Mouse (Mus musculus): ENCODE measurements around the gene Coq10a. TPM values are rescaled to one million over a fixed set of nuclear protein-coding genes. Genes with fewer than 3 reads are reported as not detected.
"Not testable (repeated sequence)": the region's sequence is repeated elsewhere in the genome, so short reads cannot be mapped to it uniquely, and the experiment has no call there.

Gene Coq10a
- polyA plus RNA-seq, 1 experiment from 2014 or later = 3.5 TPM

- Histone ChIP-seq H3K36me3 (ENCODE audit: control insufficient read depth, insufficient read depth, low read length) (no peaks in the 10 kb centered on the region), H3K4me1 (ENCODE audit: control insufficient read depth, insufficient read depth, low read length) (peaks cover 24% of the 10 kb centered on the region), H3K27me3 (ENCODE audit: control insufficient read depth, insufficient read depth, low read length) (no peaks in the 10 kb centered on the region), H3K9me3 (replicated peaks; ENCODE audit: control insufficient read depth, low read length) (no peaks in the 10 kb centered on the region), H3K4me2 (ENCODE audit: low read depth, low read length) (no peak overlapping the region), H3K27ac (ENCODE audit: low read length) (no peak overlapping the region), H3K9ac (ENCODE audit: low read length) (no peak overlapping the region), H3K4me3 (replicated peaks; ENCODE audit: low read length) (no peak overlapping the region)
- 75% methylated on average over 2 of the region's 2 CpGs for WGBS
- ATAC-seq (ENCODE audit: insufficient read depth, low FRiP score) = no peak
These were observed 28.5 kb downstream of the Coq10a start for GRCm38 (mm10) chr10:128340257-128340656.

DNA sequence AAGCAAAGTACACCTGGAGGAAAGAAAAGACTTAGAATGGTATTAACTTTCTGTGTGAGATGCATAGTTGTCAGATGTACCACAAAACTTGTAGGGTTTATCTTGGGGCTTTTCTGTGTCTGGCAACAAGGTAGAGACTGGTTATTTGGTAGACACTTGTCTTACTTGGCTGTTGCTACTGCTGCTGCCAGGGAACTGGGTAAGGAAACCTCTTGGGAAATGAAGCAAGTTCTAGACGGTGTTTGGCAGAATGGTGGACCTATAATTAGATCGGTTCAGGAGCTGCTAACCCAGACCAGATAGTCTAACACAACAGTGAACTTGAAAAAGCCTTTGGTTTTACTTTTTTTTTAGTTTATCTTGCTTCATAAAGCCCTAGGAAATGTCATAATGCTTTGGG is 29.8 kb downstream of the Coq10a start:
- peak overlapping the region; percentile 98; the same call in 1 of the 2 replicates for H3K27ac ChIP-seq (ENCODE audit: low read length)

GRCm38 (mm10) chr10:128338415-128338814 is 30.4 kb downstream of the Coq10a start:
- H3K4me1 ChIP-seq (ENCODE audit: control insufficient read depth, insufficient read depth, low read length) = peaks cover 15% of the 10 kb centered on the region
- peak overlapping the region; percentile 95 for H3K9ac ChIP-seq (ENCODE audit: low read length)
- H3K36me3 ChIP-seq (ENCODE audit: control insufficient read depth, insufficient read depth, low read length) = no peaks in the 10 kb centered on the region
- peak overlapping the region; percentile 84 for H3K4me2 ChIP-seq (ENCODE audit: low read depth, low read length)
- no peaks in the 10 kb centered on the region for H3K27me3 ChIP-seq (ENCODE audit: control insufficient read depth, insufficient read depth, low read length)
- H3K9me3 ChIP-seq (replicated peaks; ENCODE audit: control insufficient read depth, low read length) = no peaks in the 10 kb centered on the region
- ATAC-seq (ENCODE audit: insufficient read depth, low FRiP score) = peak; percentile 15; the same call in 1 of the 2 replicates
- H3K27ac ChIP-seq (ENCODE audit: low read length) = peak overlapping the region; percentile 98
- H3K4me3 ChIP-seq (replicated peaks; ENCODE audit: low read length) = peak overlapping the region; percentile 98
- 15% methylated on average over 5 of the region's 5 CpGs for WGBS

More for the DNA sequence above, 29.8 kb downstream of the Coq10a start:
- no peaks in the 10 kb centered on the region for H3K36me3 ChIP-seq (ENCODE audit: control insufficient read depth, insufficient read depth, low read length)
- H3K4me2 ChIP-seq (ENCODE audit: low read depth, low read length) = peak overlapping the region; percentile 84
- peak overlapping the region; percentile 95; the same call in 1 of the 2 replicates for H3K9ac ChIP-seq (ENCODE audit: low read length)
- peak overlapping the region; percentile 98 for H3K4me3 ChIP-seq (replicated peaks; ENCODE audit: low read length)
- 64% methylated on average over 2 of the region's 2 CpGs for WGBS
- no peaks in the 10 kb centered on the region for H3K9me3 ChIP-seq (replicated peaks; ENCODE audit: control insufficient read depth, low read length)
- peaks cover 15% of the 10 kb centered on the region for H3K4me1 ChIP-seq (ENCODE audit: control insufficient read depth, insufficient read depth, low read length)
- no peaks in the 10 kb centered on the region for H3K27me3 ChIP-seq (ENCODE audit: control insufficient read depth, insufficient read depth, low read length)
- no peak for ATAC-seq (ENCODE audit: insufficient read depth, low FRiP score)

DNA sequence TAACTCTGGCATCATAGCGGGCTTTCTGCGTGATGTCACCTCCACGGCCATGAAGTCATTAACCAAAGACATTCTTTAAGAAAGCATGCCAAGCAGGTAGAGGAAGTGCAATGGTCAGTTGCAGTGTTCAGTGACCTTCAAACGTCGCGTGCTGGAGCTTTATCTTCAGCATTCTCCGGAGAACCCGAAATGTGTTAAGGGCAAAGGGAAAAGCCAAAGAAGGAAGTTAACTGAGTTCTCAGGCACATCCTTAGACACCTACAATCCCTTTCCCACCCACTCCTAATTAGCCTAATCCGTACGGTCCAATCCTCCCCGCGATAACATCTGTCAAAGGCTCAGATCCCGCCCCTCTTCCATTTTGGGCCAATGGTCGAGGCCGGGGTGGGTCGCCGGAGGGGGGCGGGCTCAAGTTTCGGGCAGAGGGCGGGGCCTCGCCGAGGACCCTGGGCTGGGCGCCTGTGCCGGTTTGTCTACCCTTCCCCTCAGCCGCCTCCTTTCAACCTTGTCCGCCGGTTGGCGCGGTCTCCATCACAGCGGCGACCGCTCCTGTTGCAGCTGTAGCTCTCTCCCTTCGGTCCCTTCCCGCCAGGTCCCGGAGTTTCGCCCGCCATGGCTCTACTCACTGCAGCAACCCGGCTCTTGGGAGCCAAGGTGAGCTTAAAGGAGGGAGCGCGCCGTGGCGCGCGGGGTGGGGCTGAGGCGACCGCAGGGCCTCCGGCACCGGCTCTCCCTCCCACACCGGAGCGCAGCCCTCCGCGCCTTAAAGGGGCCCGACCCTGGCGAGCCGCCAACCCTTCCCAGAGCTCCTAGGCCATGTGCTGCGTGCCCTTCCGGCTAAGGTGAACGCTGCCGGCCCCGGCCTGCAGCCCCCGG is 31.3 kb downstream of the Coq10a start, which contains the start of gene Cs:
Gene Cs, plus strand, starts transcription at position 429 of the 876 bp plus-strand sequence.
- Histone ChIP-seq H3K9ac (ENCODE audit: low read length) (peak within 1 kb of the TSS; percentile 95), H3K27me3 (ENCODE audit: control insufficient read depth, insufficient read depth, low read length) (no peaks in the 10 kb centered on the region), H3K9me3 (replicated peaks; ENCODE audit: control insufficient read depth, low read length) (no peaks in the 10 kb centered on the region), H3K27ac (ENCODE audit: low read length) (peak within 1 kb of the TSS; percentile 98), H3K36me3 (ENCODE audit: control insufficient read depth, insufficient read depth, low read length) (no peaks in the 10 kb centered on the region), H3K4me1 (ENCODE audit: control insufficient read depth, insufficient read depth, low read length) (peaks cover 15% of the 10 kb centered on the region), H3K4me2 (ENCODE audit: low read depth, low read length) (peak within 1 kb of the TSS; percentile 84), H3K4me3 (replicated peaks; ENCODE audit: low read length) (peak within 1 kb of the TSS; percentile 98)
- peak; percentile 97 for ATAC-seq (ENCODE audit: insufficient read depth, low FRiP score)
- WGBS = under 1% methylated on average over 61 of the region's 61 CpGs

DNA sequence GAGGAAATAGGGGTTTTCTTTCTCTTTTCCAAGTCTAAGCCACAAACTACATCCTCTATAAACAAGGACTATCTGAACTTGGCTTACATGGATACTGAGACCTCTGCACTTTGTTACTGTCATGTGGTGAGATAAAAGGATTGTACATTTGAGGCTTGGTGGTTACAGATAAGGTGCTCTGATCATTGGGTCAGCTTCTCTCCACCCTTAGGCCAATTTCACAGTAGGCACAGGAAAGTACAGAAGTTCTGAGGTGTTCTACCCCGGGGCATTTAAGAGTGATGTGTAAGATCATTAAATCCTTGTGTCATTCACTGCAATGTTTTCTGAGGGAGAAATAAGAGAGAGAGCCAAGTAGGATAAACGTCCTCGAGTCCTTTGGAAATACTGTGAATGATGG is 32.2 kb downstream of the Coq10a start:
- Histone ChIP-seq H3K27ac (ENCODE audit: low read length) (peak overlapping the region; percentile 91), H3K4me1 (ENCODE audit: control insufficient read depth, insufficient read depth, low read length) (peaks cover 15% of the 10 kb centered on the region), H3K4me3 (replicated peaks; ENCODE audit: low read length) (peak overlapping the region; percentile 98; the same call in 1 of the 2 replicates), H3K36me3 (ENCODE audit: control insufficient read depth, insufficient read depth, low read length) (no peaks in the 10 kb centered on the region), H3K9ac (ENCODE audit: low read length) (peak overlapping the region; percentile 67), H3K4me2 (ENCODE audit: low read depth, low read length) (peak overlapping the region; percentile 70), H3K9me3 (replicated peaks; ENCODE audit: control insufficient read depth, low read length) (no peaks in the 10 kb centered on the region), H3K27me3 (ENCODE audit: control insufficient read depth, insufficient read depth, low read length) (no peaks in the 10 kb centered on the region)
- no peak for ATAC-seq (ENCODE audit: insufficient read depth, low FRiP score)
- 77% methylated on average over 3 of the region's 3 CpGs for WGBS

- no peak overlapping the region for H3K9ac ChIP-seq (ENCODE audit: low read length)
- no peaks in the 10 kb centered on the region for H3K36me3 ChIP-seq (ENCODE audit: control insufficient read depth, insufficient read depth, low read length)
- WGBS = 86% methylated on average over 3 of the region's 3 CpGs
- no peak for ATAC-seq (ENCODE audit: insufficient read depth, low FRiP score)
- H3K9me3 ChIP-seq (replicated peaks; ENCODE audit: control insufficient read depth, low read length) = no peaks in the 10 kb centered on the region
- no peak overlapping the region for H3K4me3 ChIP-seq (replicated peaks; ENCODE audit: low read length)
- H3K4me2 ChIP-seq (ENCODE audit: low read depth, low read length) = no peak overlapping the region
- peaks cover 15% of the 10 kb centered on the region for H3K4me1 ChIP-seq (ENCODE audit: control insufficient read depth, insufficient read depth, low read length)
- H3K27me3 ChIP-seq (ENCODE audit: control insufficient read depth, insufficient read depth, low read length) = no peaks in the 10 kb centered on the region
- H3K27ac ChIP-seq (ENCODE audit: low read length) = no peak overlapping the region
These were observed 32.6 kb downstream of the Coq10a start for GRCm38 (mm10) chr10:128336195-128336594.

GRCm38 (mm10) chr10:128335582-128335981 is 33.2 kb downstream of the Coq10a start:
- Histone ChIP-seq H3K4me2 (ENCODE audit: low read depth, low read length) (no peak overlapping the region), H3K36me3 (ENCODE audit: control insufficient read depth, insufficient read depth, low read length) (no peaks in the 10 kb centered on the region), H3K27me3 (ENCODE audit: control insufficient read depth, insufficient read depth, low read length) (no peaks in the 10 kb centered on the region), H3K9me3 (replicated peaks; ENCODE audit: control insufficient read depth, low read length) (no peaks in the 10 kb centered on the region), H3K4me1 (ENCODE audit: control insufficient read depth, insufficient read depth, low read length) (peaks cover 15% of the 10 kb centered on the region), H3K4me3 (replicated peaks; ENCODE audit: low read length) (no peak overlapping the region), H3K9ac (ENCODE audit: low read length) (no peak overlapping the region), H3K27ac (ENCODE audit: low read length) (no peak overlapping the region)
- WGBS = under 1% methylated on average over 4 of the region's 4 CpGs
- no peak for ATAC-seq (ENCODE audit: insufficient read depth, low FRiP score)

DNA sequence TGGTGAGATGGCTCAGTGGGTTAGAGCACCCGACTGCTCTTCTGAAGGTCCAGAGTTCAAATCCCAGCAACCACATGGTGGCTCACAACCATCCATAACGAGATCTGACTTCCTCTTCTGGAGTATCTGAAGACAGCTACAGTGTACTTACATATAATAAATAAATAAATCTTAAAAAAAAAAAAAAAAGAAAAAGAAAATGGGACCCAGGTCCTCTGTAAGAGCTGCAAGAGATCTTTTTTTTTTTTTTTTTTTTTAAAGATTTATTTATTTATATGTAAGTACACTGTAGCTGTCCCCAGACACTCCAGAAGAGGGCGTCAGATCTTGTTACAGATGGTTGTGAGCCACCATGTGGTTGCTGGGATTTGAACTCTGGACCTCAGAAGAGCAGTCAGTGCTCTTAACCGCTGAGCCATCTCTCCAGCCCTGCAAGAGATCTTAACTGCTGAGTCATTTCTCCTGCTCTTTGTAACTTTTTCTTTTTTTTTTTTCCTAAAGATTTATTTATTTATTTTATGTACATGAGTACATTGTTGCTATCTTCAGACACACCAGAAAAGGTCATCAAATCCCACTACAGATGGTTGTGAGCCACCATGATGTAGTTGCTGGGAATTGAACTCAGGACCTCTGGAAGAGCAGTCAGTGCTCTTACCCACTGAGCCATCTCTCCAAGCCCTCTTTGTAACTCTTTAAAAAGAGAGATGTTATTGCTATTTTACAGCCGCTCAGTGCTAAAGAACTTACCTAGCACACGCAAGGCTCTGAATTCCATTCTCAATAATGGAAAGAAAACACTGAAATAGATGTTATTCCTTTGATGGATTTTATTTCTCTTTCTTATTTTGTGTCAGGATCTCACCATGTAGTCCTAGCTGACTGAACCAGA is 36.2 kb downstream of the Coq10a start:
- H3K9me3 ChIP-seq (replicated peaks; ENCODE audit: control insufficient read depth, low read length); H3K27me3 ChIP-seq (ENCODE audit: control insufficient read depth, insufficient read depth, low read length); H3K4me1 ChIP-seq (ENCODE audit: control insufficient read depth, insufficient read depth, low read length); H3K9ac ChIP-seq (ENCODE audit: low read length); ATAC-seq (ENCODE audit: insufficient read depth, low FRiP score); H3K4me3 ChIP-seq (replicated peaks; ENCODE audit: low read length); H3K4me2 ChIP-seq (ENCODE audit: low read depth, low read length); H3K36me3 ChIP-seq (ENCODE audit: control insufficient read depth, insufficient read depth, low read length); H3K27ac ChIP-seq (ENCODE audit: low read length): not testable (repeated sequence)
- 81% methylated on average over 6 of the region's 6 CpGs for WGBS

Data from stomach, embryonic 16.5 days (tissue).